Mouse (Mus musculus): Measurements from ENCODE around the gene Vmn1r237. TPM values are rescaled to one million over a fixed set of nuclear protein-coding genes. Genes with fewer than 3 reads are reported as not detected.

The Vmn1r237 gene
- not detected for polyA plus RNA-seq (2017; shearing (Covaris generic))

DNA sequence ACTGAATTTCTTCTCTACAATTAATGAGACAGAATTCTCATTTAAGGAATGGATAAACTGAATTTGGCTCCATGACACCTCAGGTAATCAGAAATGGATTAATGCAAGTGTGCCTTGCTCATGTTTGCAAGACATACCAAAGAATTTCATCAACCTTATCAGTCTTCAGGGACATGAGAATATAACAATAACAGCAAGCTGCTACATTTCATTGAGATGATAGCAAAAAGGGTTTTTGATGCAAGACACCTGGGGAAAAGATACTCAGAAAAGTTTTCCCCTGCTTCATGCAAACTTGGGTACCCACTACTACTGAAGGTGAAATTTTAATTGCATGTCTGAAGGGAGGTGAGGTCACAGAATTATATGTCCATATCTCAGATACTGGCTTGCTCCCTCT is at the start of gene Vmn1r237:
Gene Vmn1r237, plus strand, starts transcription at position 301 of the 400 bp plus-strand sequence.

DNA sequence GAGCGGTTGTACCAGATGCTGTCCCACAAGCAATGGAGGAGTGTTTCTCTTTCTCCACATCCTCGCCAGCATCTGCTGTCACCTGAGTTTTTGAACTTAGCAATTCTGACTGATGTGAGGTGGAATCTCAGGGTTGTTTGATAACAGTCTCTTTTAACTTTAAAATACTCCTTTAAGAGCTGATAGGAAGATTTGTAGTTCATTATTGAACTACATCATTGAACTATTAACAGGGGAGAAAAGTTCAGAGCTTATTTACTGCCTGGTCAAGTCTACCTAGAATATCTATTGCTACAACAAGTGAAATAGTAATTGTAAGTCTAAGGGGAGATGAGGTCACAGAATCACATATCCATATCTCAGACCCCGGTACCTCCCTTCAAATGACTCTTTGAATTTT is 29.0 kb upstream of the Vmn1r237 start, which contains the start of gene Vmn1r236:
Gene Vmn1r236, plus strand, starts transcription at position 301 of the 400 bp plus-strand sequence.

Other genes with a start within 250 kb of the Vmn1r237 start
- gene Vmn1r234, start 85.8 kb upstream of the Vmn1r237 start, polyA plus RNA-seq (2017; shearing (Covaris generic)), result not detected
- not detected for gene Vmn1r235, start 55.5 kb upstream of the Vmn1r237 start, polyA plus RNA-seq (2017; shearing (Covaris generic))
- gene Vmn1r236, start 28.9 kb upstream of the Vmn1r237 start, polyA plus RNA-seq (2017; shearing (Covaris generic)), result not detected
- gene Zfp677, start 71.9 kb downstream of the Vmn1r237 start, polyA plus RNA-seq (2017; shearing (Covaris generic)), result 10.1 TPM
- gene Zfp54, start 111.4 kb downstream of the Vmn1r237 start, polyA plus RNA-seq (2017; shearing (Covaris generic)), result 4.7 TPM
- 49.0 TPM for gene Zfp51, start 138.5 kb downstream of the Vmn1r237 start, polyA plus RNA-seq (2017; shearing (Covaris generic))
- 66.9 TPM for gene Zfp53, start 177.1 kb downstream of the Vmn1r237 start, polyA plus RNA-seq (2017; shearing (Covaris generic))
- 11.4 TPM for gene Zfp52, start 223.7 kb downstream of the Vmn1r237 start, polyA plus RNA-seq (2017; shearing (Covaris generic))